Mouse (Mus musculus) frontal cortex, postnatal 36 days (tissue): ENCODE measurements at regions not wholly inside any gene's neighbourhood (a gene's known extent, or its start where the extent isn't known, plus 50 kb on each side); places are given as distances from the start of the nearest gene placed in this dataset.

Experiments used
- DNase-seq, 2 experiments: peaks; one replicate each; pipeline ENCODE4 v3.0.0; 2022; ENCODE audit warnings: low spot score in 2 of 2

DNA sequence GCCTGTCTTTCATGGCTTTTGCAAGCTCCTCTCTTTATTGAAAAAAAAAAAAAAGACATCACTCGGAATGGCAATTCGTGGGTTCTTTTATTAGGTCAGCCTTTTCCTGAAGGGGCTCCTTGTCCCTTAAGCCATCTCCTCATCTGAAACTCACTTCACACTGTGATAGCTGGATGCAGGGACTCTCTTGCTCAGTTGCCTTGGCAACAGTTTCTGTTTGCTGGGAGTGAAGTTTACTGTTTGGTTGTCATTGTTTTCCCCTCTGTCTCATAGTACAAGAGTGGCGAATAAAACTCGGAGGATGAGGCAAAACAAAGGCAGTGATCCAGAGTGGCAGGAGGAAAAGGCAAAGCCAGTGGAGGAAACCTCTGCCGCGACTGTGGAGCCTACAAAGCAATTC is 194.6 kb downstream of the Brinp2 start:
- no peak for DNase-seq

DNA sequence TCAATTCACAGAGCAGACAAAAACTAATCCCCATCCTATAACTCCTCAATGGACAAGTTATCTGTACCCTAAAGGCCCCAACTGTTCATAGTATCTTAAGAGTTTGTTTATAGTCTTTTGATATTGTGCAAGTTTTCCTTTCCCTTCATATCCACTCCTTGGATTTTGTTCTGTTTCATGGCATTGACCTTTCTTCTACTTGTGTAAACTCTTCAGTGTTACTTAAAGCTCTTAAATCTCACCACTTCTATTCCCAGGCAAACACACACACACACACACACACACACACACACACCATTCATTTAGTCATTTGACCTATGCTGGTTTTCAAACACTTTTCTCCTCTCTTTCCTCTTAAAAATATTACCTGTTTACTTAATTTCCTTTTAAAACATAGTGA is 192.7 kb downstream of the Brinp2 start:
- no peak for DNase-seq

DNA sequence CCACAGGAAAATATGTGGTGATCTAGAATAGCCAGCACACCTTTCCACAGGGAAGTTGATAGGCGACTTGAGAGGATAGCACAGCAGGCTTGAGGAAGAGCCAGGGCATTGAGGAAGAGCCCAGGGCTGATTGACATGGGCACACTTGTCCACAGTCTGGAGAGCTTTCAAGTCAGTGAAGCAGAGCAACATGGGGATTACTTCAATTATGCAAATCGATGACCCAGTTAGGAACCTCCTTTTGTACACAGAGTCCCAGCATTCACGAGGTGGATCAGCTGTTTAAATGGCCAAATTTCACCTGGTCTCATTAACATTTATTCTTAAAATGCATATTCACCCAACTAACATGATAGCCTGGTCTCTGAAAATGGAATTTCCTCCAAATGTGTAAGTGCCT is 186.1 kb downstream of the Brinp2 start:
- no peak for DNase-seq

DNA sequence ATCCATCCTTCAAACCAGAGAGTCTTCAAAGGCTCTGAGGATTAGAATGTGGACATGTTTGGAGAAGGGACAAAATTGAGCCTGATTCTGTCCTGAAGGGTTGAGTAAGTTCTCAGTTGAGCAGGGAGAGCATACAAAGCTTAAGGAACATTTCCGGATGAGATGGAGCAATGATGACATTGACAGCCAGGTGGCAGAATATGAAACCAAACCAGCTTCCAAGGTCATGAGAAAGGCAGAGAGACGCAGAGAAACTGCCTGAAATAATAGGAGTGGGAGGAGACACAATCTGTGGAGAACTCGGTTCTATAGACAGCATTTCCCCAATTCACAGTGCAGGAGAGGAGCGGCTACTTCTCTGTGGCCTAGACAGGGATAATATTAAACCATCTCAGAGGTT is 176.0 kb downstream of the Brinp2 start:
- no peak for DNase-seq

DNA sequence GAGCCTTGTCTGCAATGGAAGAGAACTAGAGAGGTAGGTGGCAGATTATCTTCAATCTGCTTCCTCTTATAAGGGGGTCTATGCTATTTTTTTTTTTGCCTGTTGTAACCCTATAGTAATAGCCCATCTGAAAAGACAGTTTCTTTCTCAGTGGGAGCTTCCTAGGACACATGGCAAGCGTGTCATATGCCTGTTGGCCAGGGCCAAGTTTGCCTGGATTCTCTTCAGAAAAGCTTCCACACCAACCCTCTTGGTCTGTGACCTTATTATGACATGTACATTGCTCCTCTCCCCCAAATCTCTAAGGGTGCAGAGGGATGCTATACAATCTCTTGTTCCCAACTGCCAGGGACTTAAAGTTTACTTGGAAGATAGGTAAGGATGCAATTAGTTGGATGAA is 174.8 kb downstream of the Brinp2 start:
- DNase-seq, result no peak

DNA sequence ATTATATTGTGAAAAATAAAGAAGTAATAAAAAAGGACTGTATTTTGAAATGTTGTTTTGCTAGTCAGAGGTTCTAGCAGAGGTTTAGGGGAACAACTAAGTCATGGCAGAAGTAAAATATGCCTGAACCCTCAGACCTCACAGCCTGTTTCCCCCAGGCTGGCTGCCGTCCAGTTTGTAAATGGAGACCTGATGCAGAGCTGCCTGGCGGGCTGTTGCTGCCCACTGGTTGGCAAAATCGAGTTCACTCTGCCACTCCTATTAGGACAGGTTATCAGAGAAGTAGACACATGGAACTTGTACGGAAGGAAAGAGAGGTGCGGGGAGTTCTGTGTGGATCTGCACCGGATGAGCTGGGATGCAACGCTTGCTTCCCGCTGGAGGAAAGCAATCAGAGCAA is 168.5 kb downstream of the Brinp2 start:
- no peak for DNase-seq

DNA sequence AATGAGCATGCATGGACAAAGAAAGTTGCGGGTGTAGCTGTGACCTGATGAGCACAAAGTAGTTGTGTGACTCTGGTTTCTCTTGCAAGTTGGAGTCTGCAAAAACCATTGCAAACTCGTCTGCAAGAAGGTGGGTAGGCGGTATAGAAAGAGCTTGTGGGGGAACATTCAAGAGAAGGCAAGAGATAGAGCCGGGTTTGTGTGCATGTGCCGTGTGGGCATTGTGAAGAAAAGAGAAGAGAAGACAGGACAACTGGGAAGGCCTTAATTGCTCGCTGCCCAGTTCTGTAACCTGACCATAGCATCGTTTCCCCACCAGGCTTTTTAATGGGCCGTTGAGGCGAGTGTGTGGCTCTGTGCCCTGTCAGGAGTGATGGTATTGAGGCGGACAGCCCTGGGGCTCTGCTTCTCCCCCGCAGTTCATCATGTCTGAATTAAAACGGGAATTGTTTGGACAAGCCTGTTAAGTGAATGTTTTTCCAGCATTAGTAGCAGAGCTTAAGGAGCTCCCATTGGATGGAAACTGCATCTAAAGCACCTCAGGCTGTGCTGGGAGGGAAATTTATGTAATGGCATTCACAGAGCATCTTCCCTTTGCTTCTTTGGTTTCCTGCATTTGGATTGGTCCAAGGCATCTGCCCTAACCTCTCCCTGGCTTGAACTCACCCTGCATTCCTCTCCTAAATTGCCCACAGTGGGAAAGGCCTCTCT is 163.1 kb downstream of the Brinp2 start:
- DNase-seq, result peak; percentile 54 to 76

DNA sequence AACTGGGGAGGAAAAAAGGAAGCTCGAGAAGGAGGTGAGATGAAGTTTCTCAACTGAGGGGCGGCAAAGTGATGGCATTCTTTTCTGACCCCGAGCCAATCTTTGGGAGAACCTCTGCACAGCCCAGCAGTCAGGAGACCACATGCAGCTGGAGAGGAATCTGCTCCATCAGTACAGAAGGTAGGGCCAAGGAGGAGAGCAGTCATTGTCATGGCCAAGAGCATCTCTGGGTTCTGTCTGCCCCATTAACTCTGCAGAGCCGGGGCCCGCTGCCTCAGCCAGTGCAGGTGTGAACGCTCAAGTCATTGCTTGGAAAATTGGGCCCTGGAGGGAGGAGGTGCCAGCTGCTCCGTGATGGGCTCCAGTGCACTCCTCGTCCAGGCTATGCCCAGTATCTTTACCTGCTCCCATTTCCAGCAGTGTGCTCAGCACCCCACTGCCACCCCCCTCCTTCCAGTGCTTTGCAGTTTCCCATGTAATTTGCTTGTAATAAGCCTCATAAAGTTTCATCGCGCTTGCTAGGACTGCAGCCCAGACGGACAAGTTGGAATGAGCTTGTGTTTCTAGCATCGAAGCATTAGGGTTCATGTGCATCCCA is 162.1 kb downstream of the Brinp2 start:
- DNase-seq, result no peak
